Mouse (Mus musculus): Measurements from ENCODE around the gene P4ha2.

DNA sequence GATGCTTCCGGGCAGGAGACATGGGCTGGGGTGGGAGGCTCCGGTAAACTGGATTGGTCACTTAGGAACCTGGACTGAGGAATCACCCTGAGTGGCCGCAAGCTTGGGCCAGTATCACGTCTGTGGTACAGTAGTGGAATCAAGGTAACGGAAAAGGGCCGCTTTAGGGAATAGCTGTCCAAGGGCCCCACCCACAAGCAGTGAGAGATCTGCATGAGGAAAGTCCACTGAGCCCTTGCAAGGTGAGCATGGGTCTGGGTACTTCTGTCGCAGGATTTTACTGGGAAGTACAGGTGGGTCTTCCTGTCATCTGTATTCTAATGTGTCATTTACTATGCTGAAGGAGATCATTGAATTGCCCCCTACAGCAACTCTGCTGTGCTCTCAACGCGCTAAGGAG, 1.8 kb downstream of the P4ha2 start:
- TF ChIP-seq POLR2A (IDR thresholded peaks at IDR 0.05; ENCODE audit: extremely low read depth, insufficient read depth, low read length) (no peak), CTCF (IDR thresholded peaks at IDR 0.05; ENCODE audit: low read depth, low read length) (no peak)
